Mouse (Mus musculus) CD4-positive helper T cell, adult 2 months (primary cell): Measurements from ENCODE around the gene Adam19.
"Not testable (repeated sequence)": the region's sequence is repeated elsewhere in the genome, so short reads cannot be mapped to it uniquely, and the experiment has no call there.

Experiments
- DNase-seq: peaks from one replicate; pipeline ENCODE4 v3.0.0-alpha.2; 2012; ENCODE audit warnings: low read depth, missing footprints, low spot score

Adam19 gene

GRCm38 (mm10) chr11:46128548-46128945, 72.8 kb downstream of the Adam19 start:
- DNase-seq: peak; percentile 82

- no peak for DNase-seq
Measured at GRCm38 (mm10) chr11:46131022-46131986, 75.5 kb downstream of the Adam19 start.

- DNase-seq: peak; percentile 74
Measured at GRCm38 (mm10) chr11:46134899-46135298, 79.1 kb downstream of the Adam19 start.

- no peak for DNase-seq
Measured at GRCm38 (mm10) chr11:46143342-46143741, 87.5 kb downstream of the Adam19 start.

- no peak for DNase-seq
Measured at GRCm38 (mm10) chr11:46145163-46145875, 89.5 kb downstream of the Adam19 start.

GRCm38 (mm10) chr11:46146619-46147018, 90.8 kb downstream of the Adam19 start:
- no peak for DNase-seq

GRCm38 (mm10) chr11:46156945-46157344, 101.2 kb downstream of the Adam19 start:
- DNase-seq: no peak

- DNase-seq: no peak
Measured at GRCm38 (mm10) chr11:46157462-46157861, 101.7 kb downstream of the Adam19 start.

- DNase-seq: peak; percentile 9
Measured at GRCm38 (mm10) chr11:46165866-46166585, 110.2 kb downstream of the Adam19 start, which contains the start of gene Nipal4. Nipal4 (minus strand) TSS chr11:46166508.

- no peak for DNase-seq
Measured at GRCm38 (mm10) chr11:46168506-46168905, 112.7 kb downstream of the Adam19 start.

GRCm38 (mm10) chr11:46169908-46170307, 114.1 kb downstream of the Adam19 start:
- DNase-seq: no peak

- no peak for DNase-seq
Measured at GRCm38 (mm10) chr11:46172128-46172527, 116.3 kb downstream of the Adam19 start.

- no peak for DNase-seq
Measured at GRCm38 (mm10) chr11:46176155-46176554, 120.4 kb downstream of the Adam19 start.

- no peak for DNase-seq
Measured at GRCm38 (mm10) chr11:46177246-46178043, 121.7 kb downstream of the Adam19 start.

GRCm38 (mm10) chr11:46182031-46182430, 126.2 kb downstream of the Adam19 start:
- not testable (repeated sequence) for DNase-seq

- DNase-seq: no peak
Measured at GRCm38 (mm10) chr11:46184946-46185345, 129.2 kb downstream of the Adam19 start.

- DNase-seq: no peak
Measured at GRCm38 (mm10) chr11:46185486-46185885, 129.7 kb downstream of the Adam19 start.

- no peak for DNase-seq
Measured at GRCm38 (mm10) chr11:46188283-46188682, 132.5 kb downstream of the Adam19 start.

- no peak for DNase-seq
Measured at GRCm38 (mm10) chr11:46194175-46194574, 138.4 kb downstream of the Adam19 start.
